Mouse (Mus musculus): Measurements from ENCODE around the gene Olfr128.
"Not testable (repeated sequence)": the region's sequence is repeated elsewhere in the genome, so short reads cannot be mapped to it uniquely, and the experiment has no call there.

Gene Olfr128

DNA sequence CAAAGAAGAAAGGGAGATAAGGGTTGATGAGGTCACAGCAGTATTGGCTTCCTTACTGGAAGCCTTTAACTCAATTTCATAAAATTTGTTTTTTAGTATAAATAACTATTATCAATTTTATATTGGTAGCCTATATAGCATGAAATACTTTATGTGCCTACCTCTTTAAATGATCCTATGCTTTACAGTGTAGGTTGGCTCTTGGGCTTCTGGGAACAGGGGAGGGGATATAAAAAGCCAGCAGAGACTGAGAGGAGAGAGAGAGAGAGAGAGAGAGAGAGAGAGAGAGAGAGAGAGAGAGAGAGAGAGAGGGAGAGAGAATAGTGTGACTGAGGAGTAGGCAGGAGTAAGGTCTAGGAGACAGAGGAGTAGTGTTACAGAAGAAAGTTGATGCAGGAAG, at the start of gene Olfr128:
Olfr128 (plus strand) TSS at position 301 of the 400 bp plus-strand sequence.
- no peak for DNase-seq (ENCODE audit: low spot score in 2 of 2)

DNA sequence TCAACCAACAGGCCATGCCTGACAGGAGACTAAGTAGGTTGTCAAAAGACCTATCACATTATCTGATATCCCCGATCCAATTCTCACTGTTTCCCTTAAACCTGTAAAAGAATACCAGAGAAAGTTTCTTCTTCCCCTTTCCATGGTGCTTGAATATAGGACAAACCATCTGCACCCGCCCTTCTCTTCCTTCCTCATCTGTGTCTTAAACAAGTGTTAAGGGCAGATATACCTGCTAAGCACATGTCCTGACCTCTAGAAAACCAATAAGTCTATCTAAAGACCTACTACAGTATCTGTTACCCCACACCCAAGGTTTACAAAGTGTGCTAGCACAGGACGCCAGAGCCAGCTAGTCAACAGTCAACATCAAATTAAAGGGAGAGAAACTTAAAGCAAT, 46.5 kb upstream of the Olfr128 start:
- DNase-seq (ENCODE audit: low spot score in 2 of 2) = no peak

DNA sequence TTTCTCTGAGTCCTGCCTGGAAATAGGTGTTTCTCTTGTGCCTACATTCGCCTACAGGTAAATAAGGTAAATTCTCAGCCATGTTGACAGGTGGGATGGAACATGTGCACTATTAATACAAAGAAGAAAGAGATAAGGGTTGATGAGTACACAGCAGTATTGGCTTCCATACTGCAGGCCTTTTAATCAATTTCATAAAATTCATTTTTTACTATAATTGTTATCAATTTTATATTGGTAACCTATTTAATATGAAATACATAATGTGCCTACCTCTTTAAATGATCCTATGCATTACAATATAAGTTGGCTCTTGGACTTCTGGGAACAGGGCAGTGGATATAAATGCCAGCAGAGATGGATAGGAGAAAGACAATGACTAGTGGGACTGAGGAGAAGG, 20.2 kb upstream of the Olfr128 start, which contains the start of gene Olfr127:
Olfr127 (plus strand) TSS at position 301 of the 400 bp plus-strand sequence.
- DNase-seq (ENCODE audit: low spot score in 2 of 2) = no peak

GRCm38 (mm10) chr17:37906821-37907220, 13.5 kb upstream of the Olfr128 start:
- DNase-seq (ENCODE audit: low spot score in 2 of 2) = not testable (repeated sequence)

DNA sequence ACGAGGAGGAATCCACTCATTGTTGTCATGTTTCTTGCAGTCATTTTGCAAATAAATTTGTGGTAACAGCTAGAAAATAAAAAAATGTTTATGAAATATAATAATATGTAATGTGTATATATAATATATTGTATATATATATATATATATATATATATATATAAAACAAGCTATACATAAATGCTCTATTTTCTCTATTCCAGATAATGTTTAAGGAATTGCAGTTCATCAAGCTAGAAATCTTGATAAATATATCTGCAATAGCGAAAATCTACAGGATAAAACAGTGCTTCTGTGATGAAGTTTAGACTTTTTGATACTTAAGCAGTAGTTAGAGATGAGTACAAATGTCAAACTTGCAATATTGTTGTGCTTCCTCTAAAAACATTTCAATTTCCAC, 32.6 kb downstream of the Olfr128 start, which contains the start of gene Olfr761:
Olfr761 (minus strand) TSS at position 101 of the 400 bp plus-strand sequence.
- DNase-seq (ENCODE audit: low spot score in 2 of 2) = no peak

DNA sequence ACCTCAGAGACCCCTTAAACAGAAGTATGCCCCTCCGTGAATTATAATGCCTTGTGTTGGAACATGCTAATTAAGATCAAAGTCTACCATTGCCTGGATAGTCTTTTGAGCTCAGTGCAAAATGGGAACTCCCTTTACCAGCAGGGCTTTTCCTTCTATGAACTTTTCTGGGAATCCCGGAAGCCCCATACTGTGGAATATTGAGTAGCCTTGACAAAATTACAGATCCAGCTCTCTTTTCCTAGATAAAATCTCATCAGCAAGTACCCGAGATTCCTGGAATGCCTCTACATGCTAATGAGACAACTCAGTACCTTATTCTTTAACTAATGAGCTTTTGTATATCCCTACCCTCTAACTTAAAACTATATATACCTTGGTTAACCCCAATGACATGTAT, 53.2 kb downstream of the Olfr128 start:
- no peak for DNase-seq (ENCODE audit: low spot score in 2 of 2)

All from frontal cortex, postnatal 36 days (tissue).